Mouse (Mus musculus): ENCODE measurements around the gene Eif3d.

DNA sequence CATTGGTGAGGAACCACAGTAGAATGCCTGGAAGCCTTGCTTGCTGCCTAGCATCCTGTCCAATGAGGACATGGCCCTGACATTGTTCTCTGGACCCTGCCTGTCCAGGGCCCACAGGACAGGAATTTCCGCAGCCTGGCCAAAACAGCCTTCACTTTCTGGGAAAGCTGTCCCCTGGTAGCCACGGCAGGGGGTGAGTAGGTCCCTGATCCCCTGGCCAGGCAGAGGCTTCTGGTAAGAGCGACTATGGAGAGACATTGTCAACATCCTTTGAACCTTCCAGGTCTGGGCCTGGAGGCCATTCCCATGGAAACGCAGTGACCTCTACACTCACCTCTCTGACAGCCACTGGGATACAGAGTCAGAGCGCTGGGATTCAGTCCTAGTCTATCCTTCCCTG is 58.6 kb downstream of the Eif3d start:
- TF ChIP-seq USF1 (IDR thresholded peaks at IDR 0.05; ENCODE audit: low read depth) (no peak), MAX (IDR thresholded peaks at IDR 0.05; ENCODE audit: low read depth) (no peak)

Data from myocyte (in vitro differentiated cells).